ENCODE assay signal across 28 mouse cellular contexts in genomic region chr7:66815526-66815925, GRCm38 (mm10). TPM values are rescaled to one million over a fixed set of nuclear protein-coding genes. Genes with fewer than 3 reads are reported as not detected.
A peak's percentile ranks its signal among the peaks of the same experiment; 100 is the strongest.
DNase-seq lines count a peak whose midpoint lies in the region; ATAC-seq and TF ChIP-seq lines count a peak whose summit lies in the region.
"Had no signal": no experiment of that assay in that cellular context is flagged by ENCODE, and none has a peak within 500 bp of the region (broad histone marks: within the 10 kb centered on the region; RNA-seq: fewer than 3 reads in every experiment).

No protein-coding gene starts in this region.

- intact Hi-C loops in gastrocnemius, adult 2 months (cut with DNase I): no loop called here
- intact Hi-C loops in heart, postnatal 25 days (cut with DNase I): no loop called here

- ATAC-seq in cerebellum, adult (ENCODE audit: insufficient number of reproducible peaks, low FRiP score, low TSS enrichment): no peak
- ATAC-seq: CD4-positive, CD25-positive, alpha-beta regulatory T cell, adult 4 months; forebrain, embryonic 15.5 days; hindbrain, postnatal 0 days; intestine, embryonic 16.5 days; liver, postnatal 0 days; lung, postnatal 0 days; midbrain, embryonic 15.5 days had no signal

- no peak for TF ChIP-seq CTCF in cerebellum, adult 2 months (IDR thresholded peaks at IDR 0.05; ENCODE audit: borderline replicate concordance, insufficient read depth, low read depth, low read length)
- no peak for TF ChIP-seq CTCF in gastrocnemius, adult 2 months (IDR thresholded peaks at IDR 0.05)

- H3K27me3 ChIP-seq in cerebellum, adult 2 months (ENCODE audit: control insufficient read depth, insufficient read depth, low read length): no peaks in the 10 kb centered on the region
- H3K27me3 ChIP-seq: embryonic facial prominence, embryonic 15.5 days; forebrain, embryonic 15.5 days; heart, embryonic 15.5 days; limb, embryonic 12.5 days; midbrain, embryonic 15.5 days; neural tube, embryonic 12.5 days had no signal

- peak; percentile 21 to 46 for DNase-seq in cerebellum, adult 2 months
- peak; percentile 54 for DNase-seq in gastrocnemius, adult 2 months
- no peak for DNase-seq in gastrocnemius, postnatal 4 days (ENCODE audit: low spot score in 2 of 2)
- DNase-seq in heart, postnatal 4 days: peak; percentile 29
- DNase-seq in heart, postnatal 25 days (ENCODE audit: low spot score): no peak
- no peak for DNase-seq in urinary bladder, postnatal 14 days (ENCODE audit: low spot score)
- DNase-seq: adrenal gland, postnatal 25 days; kidney, adult 9 months; kidney, postnatal 25 days; liver, postnatal 0 days; right cerebral cortex, postnatal 14 days; thymus, adult 2 months; thymus, postnatal 4 days had no signal

- TF ChIP-seq POLR2A in cerebellum, adult 2 months (IDR thresholded peaks at IDR 0.05; ENCODE audit: borderline replicate concordance, insufficient read depth, low read length): no peak

- H3K27ac ChIP-seq in cerebellum, adult 2 months (ENCODE audit: insufficient read depth, low read length): no peak overlapping the region
- H3K27ac ChIP-seq in gastrocnemius, adult 2 months: no peak overlapping the region
- H3K27ac ChIP-seq: embryonic facial prominence, embryonic 15.5 days; forebrain, embryonic 15.5 days; heart, adult 2 months; heart, embryonic 15.5 days; hindbrain, postnatal 0 days; layer of hippocampus, adult 2 months; limb, embryonic 12.5 days; macrophage; midbrain, embryonic 15.5 days; neural tube, embryonic 12.5 days; stomach, postnatal 0 days had no signal

- H3K4me3 ChIP-seq in cerebellum, adult 2 months (replicated peaks; ENCODE audit: insufficient read depth, low read depth, low read length): no peak overlapping the region
- no peak overlapping the region for H3K4me3 ChIP-seq in gastrocnemius, adult 2 months
- H3K4me3 ChIP-seq: embryonic facial prominence, embryonic 15.5 days; forebrain, embryonic 15.5 days; heart, adult 2 months; heart, embryonic 15.5 days; layer of hippocampus, adult 2 months; limb, embryonic 12.5 days; midbrain, embryonic 15.5 days; neural tube, embryonic 12.5 days had no signal

- H3K4me1 ChIP-seq in cerebellum, adult 2 months (ENCODE audit: control insufficient read depth, insufficient read depth, low read length): peaks cover 4% of the 10 kb centered on the region; the same call in 1 of the 2 replicates
- H3K4me1 ChIP-seq: forebrain, embryonic 15.5 days; heart, embryonic 15.5 days; limb, embryonic 12.5 days; midbrain, embryonic 15.5 days; neural tube, embryonic 12.5 days had no signal

- 14% methylated on average over 6 of the region's 6 CpGs for WGBS in cerebellum, adult 2 months

RNA-seq across cellular contexts. Expression of gene Adamts17, which starts 24.0 kb away (rescaled TPM):
- 1.5 TPM in 2 replicates for polyA plus RNA-seq in cerebellum, adult 2 months (2012; rRNA removed)
- total RNA-seq in gastrocnemius, adult 2 months (2021): under 1 TPM; 0.15 to 0.47 TPM
- total RNA-seq in gastrocnemius, postnatal 4 days (2021): 10 to 100 TPM; 10.5 to 14.1 TPM
- total RNA-seq in heart, postnatal 4 days (2021): 10 to 100 TPM; 14.4 to 18.2 TPM
- total RNA-seq in heart, postnatal 25 days (2021): 1 to 10 TPM; 1.5 to 2.7 TPM
- polyA plus RNA-seq: macrophage had no signal

Comparison
In these comparisons a context has a peak if more than half of its experiments do, and no peak if none do; other contexts are left out.
1. DNase-seq: peak in cerebellum, adult 2 months (2 of 2), gastrocnemius, adult 2 months (single experiment) and heart, postnatal 4 days (single experiment); none in gastrocnemius, postnatal 4 days (0 of 2), heart, postnatal 25 days (single experiment) and urinary bladder, postnatal 14 days (single experiment).